Mouse (Mus musculus) lung, embryonic 14.5 days (tissue): Measurements from ENCODE around the gene Gm47995. TPM values are rescaled to one million over a fixed set of nuclear protein-coding genes. Genes with fewer than 3 reads are reported as not detected.
"Not testable (repeated sequence)": the region's sequence is repeated elsewhere in the genome, so short reads cannot be mapped to it uniquely, and the experiment has no call there.

ENCODE experiments used
- ATAC-seq: fragments of 200-750 bp; cut with Nextera tagmentation; 2 replicates; pipeline ENCODE4 v1.8.0; 2017; ENCODE audit warnings: mild to moderate bottlenecking, moderate TSS enrichment, moderate library complexity; ENCODE audit not compliant: insufficient read depth
- DNase-seq: peaks from one replicate; pipeline ENCODE4 v3.0.0-alpha.2; 2015
- H3K27ac ChIP-seq: fragments of 300-500 bp; sonication (generic); 2 replicates; pipeline ENCODE4 v1.5.1; 2014; ENCODE audit warnings: low read depth, mild to moderate bottlenecking, moderate library complexity
- H3K27me3 ChIP-seq: fragments of 300-500 bp; sonication (generic); 2 replicates; pipeline ENCODE4 v1.6.1; 2014; ENCODE audit warnings: low read length, control low read depth; ENCODE audit not compliant: insufficient read depth
- H3K36me3 ChIP-seq: fragments of 300-500 bp; sonication (generic); 2 replicates; pipeline ENCODE4 v1.6.1; 2014; ENCODE audit warnings: control low read depth; ENCODE audit not compliant: insufficient read depth
- H3K4me1 ChIP-seq: fragments of 300-500 bp; sonication (generic); 2 replicates; pipeline ENCODE4 v1.6.1; 2014; ENCODE audit warnings: antibody characterized with exemption, control low read depth; ENCODE audit not compliant: insufficient read depth
- H3K4me2 ChIP-seq: fragments of 300-500 bp; sonication (generic); 2 replicates; pipeline ENCODE4 v1.6.1; 2014; ENCODE audit warnings: mild to moderate bottlenecking
- H3K4me3 ChIP-seq: fragments of 300-500 bp; sonication (generic); 2 replicates; pipeline ENCODE4 v1.5.1; 2014; ENCODE audit warnings: low read depth, low read length
- H3K9ac ChIP-seq: fragments of 300-500 bp; sonication (generic); 2 replicates; pipeline ENCODE4 v1.6.1; 2014
- H3K9me3 ChIP-seq: fragments of 300-500 bp; sonication (generic); 2 replicates; pipeline ENCODE4 v1.6.1; 2016; ENCODE audit warnings: low read depth, low read length, control low read depth
- CTCF ChIP-seq: IDR thresholded peaks from 2 replicates; pipeline ENCODE4 v1.5.1; 2016; ENCODE audit warnings: antibody characterized with exemption, low read depth
- WGBS: fragments of 180-500 bp; shearing (Covaris S2); extraction: QIAGEN DNeasy Blood & Tissue Kit; methylation state at CpG from one replicate; pipeline ENCODE4 v1.1.7; 2014; 5-methylcytosine and 5-hydroxymethylcytosine counted together
- polyA plus RNA-seq: library from polyadenylated mRNA; unstranded; fragments of >200 nt; fragmentation: Nextera tagmentation; extraction: Ambion mirVana; gene quantifications from 2 replicates; pipeline ENCODE4 v1.2.1, GENCODE M21; 2014

The Gm47995 gene
- polyA plus RNA-seq, 1 experiment from 2014 or later = not detected

DNA sequence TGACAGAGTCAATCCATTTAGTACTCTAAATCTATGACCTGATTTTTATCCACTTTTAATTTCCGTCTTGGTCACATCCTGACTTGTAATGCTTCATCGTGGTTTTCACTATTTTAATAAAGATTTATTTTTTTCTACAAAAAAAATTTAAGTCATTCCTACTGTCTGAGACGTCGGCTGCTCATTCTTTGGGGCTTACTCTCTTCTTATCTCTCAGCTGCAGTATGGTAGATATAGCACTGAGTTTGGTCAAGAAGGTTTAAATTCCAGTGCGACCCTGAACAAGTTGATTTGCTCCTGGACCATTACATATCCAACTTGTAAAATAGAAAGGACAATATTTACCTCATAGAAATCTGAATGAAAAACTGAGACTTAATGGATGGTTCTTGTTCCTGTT, 13.4 kb downstream of the Gm47995 start:
- ATAC-seq, H3K9ac ChIP-seq, H3K9me3 ChIP-seq, DNase-seq, H3K27ac ChIP-seq, H3K4me1 ChIP-seq, H3K4me2 ChIP-seq, H3K4me3 ChIP-seq, H3K36me3 ChIP-seq, H3K27me3 ChIP-seq: not testable (repeated sequence)
- WGBS = 82% methylated on average over 5 of the region's 5 CpGs

DNA sequence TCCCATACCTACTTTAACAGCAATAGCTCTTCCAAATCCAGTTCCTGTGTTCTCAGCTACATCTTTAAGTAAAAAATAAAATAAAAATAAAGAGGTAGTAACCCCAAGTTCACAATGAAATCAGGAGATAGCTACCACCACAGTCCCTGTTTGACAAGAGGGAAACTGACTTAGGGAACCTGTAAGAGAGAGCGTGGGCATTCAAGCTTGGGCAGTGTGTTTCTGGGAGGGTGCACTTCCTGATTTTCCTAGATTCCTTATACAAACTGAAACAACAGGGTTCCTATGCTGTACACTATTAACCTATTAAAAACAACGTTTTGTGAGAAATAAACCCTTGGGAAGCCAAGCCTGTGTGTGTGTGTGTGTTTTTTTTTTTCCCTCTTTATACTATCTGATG, 16.6 kb downstream of the Gm47995 start:
- Histone ChIP-seq H3K4me2 (no peak overlapping the region), H3K9me3 (no peaks in the 10 kb centered on the region), H3K4me1 (no peaks in the 10 kb centered on the region), H3K27me3 (no peaks in the 10 kb centered on the region), H3K4me3 (no peak overlapping the region), H3K27ac (no peak overlapping the region), H3K9ac (no peak overlapping the region), H3K36me3 (no peaks in the 10 kb centered on the region)
- DNase-seq = no peak
- no peak for ATAC-seq
- TF ChIP-seq CTCF = no peak
- WGBS = 66% methylated on average over 2 of the region's 2 CpGs

DNA sequence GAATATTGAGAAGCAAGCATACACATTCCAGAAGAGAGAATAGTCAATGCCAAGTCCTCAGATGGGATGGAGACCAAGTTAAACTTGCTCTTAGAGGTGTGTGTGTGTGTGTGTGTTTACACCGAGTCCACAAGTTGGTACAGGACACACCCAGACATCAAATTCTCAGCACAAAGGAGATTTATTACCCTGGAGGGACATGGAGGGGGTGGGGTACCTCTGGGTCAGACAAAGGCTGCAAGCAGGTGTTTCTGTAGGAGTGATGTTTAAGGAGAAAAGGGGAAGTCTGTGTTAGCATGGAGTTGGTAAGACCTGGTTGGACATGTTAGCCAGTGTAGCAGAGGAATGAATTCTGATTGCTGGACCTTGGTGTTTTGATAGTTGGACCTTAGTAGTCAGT, 17.7 kb downstream of the Gm47995 start:
- H3K4me2 ChIP-seq = no peak overlapping the region
- H3K36me3 ChIP-seq = no peaks in the 10 kb centered on the region
- ATAC-seq (no peak), DNase-seq (no peak)
- no peak overlapping the region for H3K4me3 ChIP-seq
- H3K9me3 ChIP-seq = no peaks in the 10 kb centered on the region
- WGBS = 48% methylated on average over 1 of the region's 1 CpGs
- no peaks in the 10 kb centered on the region for H3K4me1 ChIP-seq
- no peak for TF ChIP-seq CTCF
- H3K9ac ChIP-seq = no peak overlapping the region
- no peak overlapping the region for H3K27ac ChIP-seq
- H3K27me3 ChIP-seq = no peaks in the 10 kb centered on the region

DNA sequence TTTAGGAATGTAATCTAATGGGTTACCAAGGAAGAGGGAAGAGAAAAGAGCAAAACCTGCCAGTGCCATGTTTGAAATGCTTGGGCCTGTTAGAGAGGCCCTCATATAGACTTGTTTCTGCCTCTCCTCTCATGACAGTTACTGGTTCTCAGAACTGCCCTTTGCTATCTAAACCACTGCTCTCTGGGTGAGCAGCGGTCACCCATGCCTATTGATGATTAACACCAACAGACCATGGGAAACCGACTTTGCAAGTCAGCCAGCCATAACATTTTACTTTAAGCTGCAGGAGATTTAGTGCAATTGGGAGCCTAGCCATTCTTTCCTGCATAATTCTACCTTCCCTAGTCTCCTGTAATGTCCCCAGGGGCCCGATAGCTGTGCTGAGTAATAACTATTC, 18.2 kb downstream of the Gm47995 start:
- no peak for ATAC-seq
- TF ChIP-seq CTCF = no peak
- WGBS = 74% methylated on average over 3 of the region's 3 CpGs

DNA sequence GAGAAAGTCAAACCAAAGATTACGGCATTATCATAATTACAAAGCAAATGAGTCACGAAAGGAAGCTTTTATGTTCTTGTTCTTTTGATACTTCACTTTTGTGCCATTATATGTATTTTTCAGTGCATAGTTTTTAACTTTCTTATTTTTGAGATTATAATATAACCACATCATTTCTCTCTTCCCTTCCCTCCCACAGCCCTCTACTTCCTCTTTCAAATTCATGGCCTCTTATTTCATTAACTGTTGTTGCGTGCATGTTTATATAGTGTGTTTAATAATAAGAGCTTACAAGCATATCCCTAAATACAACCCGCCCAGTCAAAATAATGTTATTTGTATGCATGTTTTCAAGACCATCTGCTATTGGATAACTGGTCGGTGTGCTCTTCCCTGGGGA, 20.8 kb downstream of the Gm47995 start:
- 89% methylated on average over 5 of the region's 5 CpGs for WGBS
- TF ChIP-seq CTCF = no peak
- DNase-seq (no peak), ATAC-seq (no peak)
- H3K4me3 ChIP-seq = no peak overlapping the region
- no peaks in the 10 kb centered on the region for H3K4me1 ChIP-seq
- H3K27me3 ChIP-seq = no peaks in the 10 kb centered on the region
- H3K4me2 ChIP-seq = no peak overlapping the region
- H3K9me3 ChIP-seq = no peaks in the 10 kb centered on the region
- no peaks in the 10 kb centered on the region for H3K36me3 ChIP-seq
- H3K9ac ChIP-seq = no peak overlapping the region
- no peak overlapping the region for H3K27ac ChIP-seq

More for the DNA sequence above, 18.2 kb downstream of the Gm47995 start:
- Histone ChIP-seq H3K4me1 (no peaks in the 10 kb centered on the region), H3K27ac (no peak overlapping the region), H3K4me2 (no peak overlapping the region), H3K9ac (no peak overlapping the region), H3K27me3 (no peaks in the 10 kb centered on the region), H3K9me3 (no peaks in the 10 kb centered on the region), H3K36me3 (no peaks in the 10 kb centered on the region), H3K4me3 (no peak overlapping the region)
- no peak for DNase-seq

DNA sequence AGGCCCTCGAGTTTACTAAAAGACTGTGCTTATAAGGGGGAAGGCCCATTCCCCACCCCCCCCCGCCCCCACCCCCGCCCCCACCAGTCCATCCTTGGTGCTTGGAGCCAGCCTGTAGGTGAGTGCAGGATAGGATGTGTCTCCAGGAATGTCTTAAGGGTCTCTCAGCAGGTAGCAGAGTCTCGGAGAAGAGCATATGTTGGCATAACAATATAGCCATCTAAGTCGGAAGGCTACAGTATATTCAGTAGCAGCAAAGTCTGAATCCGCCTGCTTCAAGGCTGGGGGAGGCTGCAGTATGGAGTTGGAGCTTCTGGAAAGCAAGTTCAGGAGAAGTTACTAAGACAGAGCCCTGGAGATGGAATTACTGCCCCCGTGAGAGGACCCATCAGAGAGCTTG, 21.9 kb downstream of the Gm47995 start:
- TF ChIP-seq CTCF = no peak
- ATAC-seq (no peak), DNase-seq (no peak)
- Histone ChIP-seq H3K27ac (no peak overlapping the region), H3K9ac (no peak overlapping the region), H3K4me3 (no peak overlapping the region), H3K4me2 (no peak overlapping the region), H3K4me1 (no peaks in the 10 kb centered on the region), H3K27me3 (no peaks in the 10 kb centered on the region), H3K9me3 (no peaks in the 10 kb centered on the region), H3K36me3 (no peaks in the 10 kb centered on the region)
- 64% methylated on average over 7 of the region's 7 CpGs for WGBS

DNA sequence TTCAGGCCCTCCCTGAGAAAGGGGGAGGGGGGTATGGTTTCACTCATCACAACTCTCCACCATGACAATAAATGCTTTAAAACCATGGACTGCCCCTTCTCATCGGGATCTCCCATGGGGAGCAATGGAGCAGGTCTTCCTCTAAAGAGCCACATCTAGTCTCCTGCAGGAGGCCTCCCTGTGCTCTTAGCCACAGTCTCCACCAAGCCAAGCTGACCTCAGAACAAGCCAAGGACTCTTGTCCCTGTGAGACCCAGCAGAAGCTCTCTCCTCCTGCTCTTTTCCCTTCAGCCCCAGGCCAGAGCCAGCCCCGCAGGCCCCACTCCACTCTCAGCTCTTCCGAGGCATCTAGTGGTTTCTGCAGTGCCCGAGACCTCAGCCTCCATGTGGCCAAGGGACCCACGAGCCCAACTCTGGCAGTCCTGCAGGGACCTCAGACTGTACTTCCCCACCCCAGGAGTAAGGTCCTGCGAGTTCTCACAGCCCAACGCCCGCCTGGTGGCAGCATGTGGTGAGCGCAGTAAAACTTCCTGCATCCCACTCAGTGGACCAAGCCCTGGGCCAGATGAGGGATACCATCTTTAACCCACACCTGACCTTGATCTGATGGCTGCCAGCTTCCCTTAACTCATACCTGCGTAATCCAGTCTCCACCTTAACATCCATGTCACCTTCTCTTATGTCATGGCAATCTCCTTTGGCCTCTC, 24.5 kb downstream of the Gm47995 start:
- TF ChIP-seq CTCF = no peak
- no peak for ATAC-seq
- 84% methylated on average over 10 of the region's 10 CpGs for WGBS
- Histone ChIP-seq H3K27me3 (no peaks in the 10 kb centered on the region), H3K27ac (no peak overlapping the region), H3K4me3 (no peak overlapping the region), H3K4me2 (no peak overlapping the region), H3K9me3 (no peaks in the 10 kb centered on the region), H3K4me1 (no peaks in the 10 kb centered on the region), H3K9ac (no peak overlapping the region), H3K36me3 (no peaks in the 10 kb centered on the region)
- DNase-seq = no peak

DNA sequence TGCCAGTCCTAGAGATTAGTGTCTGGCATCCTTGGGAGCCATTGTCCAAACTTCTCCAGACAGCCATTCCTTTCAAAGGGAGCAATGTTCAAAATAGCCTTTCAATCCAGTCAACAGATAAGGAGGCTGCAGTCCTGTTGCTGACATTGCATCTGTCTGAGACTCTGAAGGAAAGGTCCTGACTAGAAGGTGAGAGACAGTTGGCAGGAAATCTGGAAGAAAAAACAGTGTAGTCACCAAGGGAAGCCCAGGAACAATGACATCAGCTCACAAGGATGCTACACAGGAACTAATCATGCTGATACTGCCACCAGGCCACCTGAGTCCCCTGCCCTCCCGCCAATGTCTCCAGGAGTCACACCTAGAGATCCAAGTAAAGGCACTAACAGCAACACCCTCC, 25.1 kb downstream of the Gm47995 start:
- no peak for ATAC-seq
- Histone ChIP-seq H3K9me3 (no peaks in the 10 kb centered on the region), H3K27ac (no peak overlapping the region), H3K4me2 (no peak overlapping the region), H3K36me3 (no peaks in the 10 kb centered on the region), H3K27me3 (no peaks in the 10 kb centered on the region), H3K9ac (no peak overlapping the region), H3K4me3 (no peak overlapping the region), H3K4me1 (no peaks in the 10 kb centered on the region)
- TF ChIP-seq CTCF = no peak
- 67% methylated on average over 1 of the region's 1 CpGs for WGBS
- no peak for DNase-seq
